Mouse (Mus musculus) forebrain, embryonic 13.5 days (tissue): Measurements from ENCODE around the gene Ifi47. TPM values are rescaled to one million over a fixed set of nuclear protein-coding genes. Genes with fewer than 3 reads are reported as not detected.

Experiments used
- ATAC-seq: fragments of 200-750 bp; cut with Nextera tagmentation; 2 replicates; pipeline ENCODE4 v1.8.0; 2017
- H3K27ac ChIP-seq: fragments of 300-500 bp; sonication (generic); 2 replicates; pipeline ENCODE4 v1.5.1; 2015; ENCODE audit warnings: inconsistent platforms, mild to moderate bottlenecking, moderate library complexity
- H3K27me3 ChIP-seq: fragments of 300-500 bp; sonication (generic); 2 replicates; pipeline ENCODE4 v1.6.1; 2015; ENCODE audit warnings: mild to moderate bottlenecking, inconsistent platforms
- H3K36me3 ChIP-seq: fragments of 300-500 bp; sonication (generic); 2 replicates; pipeline ENCODE4 v1.6.1; 2015; ENCODE audit warnings: mild to moderate bottlenecking, inconsistent platforms; ENCODE audit not compliant: poor library complexity, severe bottlenecking
- H3K4me1 ChIP-seq: fragments of 300-500 bp; sonication (generic); 2 replicates; pipeline ENCODE4 v1.6.1; 2015; ENCODE audit warnings: inconsistent platforms
- H3K4me2 ChIP-seq: fragments of 300-500 bp; sonication (generic); 2 replicates; pipeline ENCODE4 v1.6.1; 2015; ENCODE audit warnings: inconsistent platforms, mild to moderate bottlenecking, moderate library complexity
- H3K4me3 ChIP-seq: fragments of 300-500 bp; sonication (generic); 2 replicates; pipeline ENCODE4 v1.5.1; 2015; ENCODE audit warnings: mild to moderate bottlenecking, inconsistent platforms
- H3K9ac ChIP-seq: fragments of 300-500 bp; sonication (generic); 2 replicates; pipeline ENCODE4 v1.6.1; 2015; ENCODE audit warnings: mild to moderate bottlenecking, inconsistent platforms
- H3K9me3 ChIP-seq: fragments of 300-500 bp; sonication (generic); replicated peaks from 2 replicates; pipeline ENCODE4 v1.6.1; 2016; ENCODE audit warnings: inconsistent platforms
- WGBS: fragments of 180-500 bp; shearing (Covaris S2); methylation state at CpG from one replicate; pipeline ENCODE4 v1.1.7; 2015; 5-methylcytosine and 5-hydroxymethylcytosine counted together
- polyA plus RNA-seq: library from polyadenylated mRNA; unstranded; fragments of >200 nt; fragmentation: Nextera tagmentation; extraction: Ambion mirVana; gene quantifications from 2 replicates; pipeline ENCODE4 v1.2.1, GENCODE M21; 2015

The Ifi47 gene
- polyA plus RNA-seq, 1 experiment from 2014 or later, result 0.27 TPM

DNA sequence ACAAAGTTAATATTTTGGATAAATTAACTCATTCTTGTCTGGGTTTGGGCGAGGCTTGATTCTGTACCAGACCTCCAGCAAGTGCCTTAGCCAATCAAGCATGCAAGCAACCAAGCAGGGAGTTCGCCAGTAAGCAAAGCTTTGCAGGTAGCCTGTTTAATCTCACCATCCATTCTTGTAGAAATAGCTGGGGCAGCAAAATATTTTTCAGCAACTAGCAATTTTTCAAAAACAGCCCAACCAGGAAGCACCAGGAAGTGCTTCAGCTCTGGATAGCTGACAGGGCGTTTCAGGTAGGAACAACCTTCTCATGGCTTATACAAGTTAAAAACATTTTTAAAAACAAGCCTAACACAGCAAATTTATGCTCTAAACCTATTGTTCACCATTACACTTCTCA, 5.5 kb downstream of the Ifi47 start:
- no peak overlapping the region for H3K4me3 ChIP-seq
- H3K27me3 ChIP-seq, result no peaks in the 10 kb centered on the region
- H3K4me2 ChIP-seq, result no peak overlapping the region
- H3K9ac ChIP-seq, result no peak overlapping the region
- H3K4me1 ChIP-seq, result no peaks in the 10 kb centered on the region
- ATAC-seq, result no peak
- 83% methylated on average over 3 of the region's 3 CpGs for WGBS
- H3K27ac ChIP-seq, result no peak overlapping the region
- no peaks in the 10 kb centered on the region for H3K9me3 ChIP-seq
- no peaks in the 10 kb centered on the region for H3K36me3 ChIP-seq

DNA sequence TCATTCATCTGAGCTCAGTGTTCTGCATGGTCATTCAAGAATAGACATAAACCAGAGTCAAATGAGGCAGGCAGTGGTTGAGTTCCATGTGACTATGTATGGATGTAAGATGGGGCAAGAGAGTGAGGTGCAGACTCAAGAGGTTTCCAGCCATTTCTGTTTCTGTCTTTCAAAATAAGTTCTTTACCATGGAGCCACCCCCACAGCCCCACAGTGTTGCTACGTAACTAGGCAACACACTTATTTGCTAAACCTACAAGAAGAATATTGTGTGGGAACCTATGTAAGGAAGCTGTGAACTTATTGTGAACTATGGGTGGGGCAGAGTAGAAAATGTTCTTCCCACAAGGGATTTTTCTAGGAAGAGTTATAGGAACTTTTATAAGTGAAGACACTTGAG, 6.8 kb downstream of the Ifi47 start:
- WGBS, result 88% methylated on average over 1 of the region's 1 CpGs
- Histone ChIP-seq H3K4me3 (no peak overlapping the region), H3K27ac (no peak overlapping the region), H3K4me1 (peaks cover 2% of the 10 kb centered on the region; the same call in 1 of the 2 replicates), H3K27me3 (no peaks in the 10 kb centered on the region), H3K9me3 (no peaks in the 10 kb centered on the region), H3K4me2 (no peak overlapping the region), H3K9ac (no peak overlapping the region), H3K36me3 (no peaks in the 10 kb centered on the region)
- ATAC-seq, result no peak

- H3K4me3 ChIP-seq, result no peak overlapping the region
- 82% methylated on average over 3 of the region's 3 CpGs for WGBS
- no peaks in the 10 kb centered on the region for H3K27me3 ChIP-seq
- H3K4me1 ChIP-seq, result peaks cover 5% of the 10 kb centered on the region; the same call in 1 of the 2 replicates
- no peak overlapping the region for H3K4me2 ChIP-seq
- H3K9me3 ChIP-seq, result no peaks in the 10 kb centered on the region
- no peak for ATAC-seq
- no peaks in the 10 kb centered on the region for H3K36me3 ChIP-seq
- no peak overlapping the region for H3K27ac ChIP-seq
- no peak overlapping the region for H3K9ac ChIP-seq
Observed at GRCm38 (mm10) chr11:49083808-49084207, 7.4 kb downstream of the Ifi47 start.

GRCm38 (mm10) chr11:49084385-49084784, 8.0 kb downstream of the Ifi47 start:
- Histone ChIP-seq H3K9ac (no peak overlapping the region), H3K9me3 (no peaks in the 10 kb centered on the region), H3K4me1 (peaks cover 5% of the 10 kb centered on the region; the same call in 1 of the 2 replicates), H3K27ac (no peak overlapping the region), H3K36me3 (no peaks in the 10 kb centered on the region), H3K4me3 (no peak overlapping the region), H3K4me2 (no peak overlapping the region), H3K27me3 (no peaks in the 10 kb centered on the region)
- no peak for ATAC-seq
- WGBS, result 82% methylated on average over 1 of the region's 1 CpGs

DNA sequence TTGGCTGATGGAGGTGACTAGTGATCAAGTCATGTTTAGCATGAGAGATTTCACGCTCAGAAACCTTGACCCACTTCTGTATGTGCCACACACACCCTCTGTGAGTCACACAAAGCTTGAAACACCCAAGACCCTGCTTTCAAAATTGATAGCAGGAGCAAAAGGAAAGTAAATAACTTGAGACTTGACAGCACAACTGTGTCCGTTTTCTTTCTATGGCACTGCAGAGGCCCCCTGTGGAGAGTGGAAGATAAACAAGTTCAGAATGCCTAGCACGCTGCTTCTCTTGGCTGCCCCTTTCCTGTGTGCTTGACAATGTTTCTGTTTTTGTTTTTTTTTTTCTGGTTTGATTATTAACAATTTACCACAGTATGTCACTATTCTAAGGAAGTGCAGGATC, 8.5 kb downstream of the Ifi47 start:
- ATAC-seq, result no peak
- H3K27ac ChIP-seq, result no peak overlapping the region
- 53% methylated on average over 3 of the region's 3 CpGs for WGBS
- no peak overlapping the region for H3K4me3 ChIP-seq
- no peak overlapping the region for H3K4me2 ChIP-seq
- H3K27me3 ChIP-seq, result no peaks in the 10 kb centered on the region
- no peaks in the 10 kb centered on the region for H3K9me3 ChIP-seq
- H3K36me3 ChIP-seq, result no peaks in the 10 kb centered on the region
- H3K4me1 ChIP-seq, result peaks cover 5% of the 10 kb centered on the region; the same call in 1 of the 2 replicates
- no peak overlapping the region for H3K9ac ChIP-seq

- no peak for ATAC-seq
- Histone ChIP-seq H3K27me3 (no peaks in the 10 kb centered on the region), H3K36me3 (no peaks in the 10 kb centered on the region), H3K9ac (no peak overlapping the region), H3K4me1 (peaks cover 5% of the 10 kb centered on the region; the same call in 1 of the 2 replicates), H3K4me2 (no peak overlapping the region), H3K9me3 (no peaks in the 10 kb centered on the region), H3K27ac (no peak overlapping the region), H3K4me3 (no peak overlapping the region)
- WGBS, result 92% methylated on average over 6 of the region's 6 CpGs
Observed at GRCm38 (mm10) chr11:49086858-49087361, 10.5 kb downstream of the Ifi47 start.

DNA sequence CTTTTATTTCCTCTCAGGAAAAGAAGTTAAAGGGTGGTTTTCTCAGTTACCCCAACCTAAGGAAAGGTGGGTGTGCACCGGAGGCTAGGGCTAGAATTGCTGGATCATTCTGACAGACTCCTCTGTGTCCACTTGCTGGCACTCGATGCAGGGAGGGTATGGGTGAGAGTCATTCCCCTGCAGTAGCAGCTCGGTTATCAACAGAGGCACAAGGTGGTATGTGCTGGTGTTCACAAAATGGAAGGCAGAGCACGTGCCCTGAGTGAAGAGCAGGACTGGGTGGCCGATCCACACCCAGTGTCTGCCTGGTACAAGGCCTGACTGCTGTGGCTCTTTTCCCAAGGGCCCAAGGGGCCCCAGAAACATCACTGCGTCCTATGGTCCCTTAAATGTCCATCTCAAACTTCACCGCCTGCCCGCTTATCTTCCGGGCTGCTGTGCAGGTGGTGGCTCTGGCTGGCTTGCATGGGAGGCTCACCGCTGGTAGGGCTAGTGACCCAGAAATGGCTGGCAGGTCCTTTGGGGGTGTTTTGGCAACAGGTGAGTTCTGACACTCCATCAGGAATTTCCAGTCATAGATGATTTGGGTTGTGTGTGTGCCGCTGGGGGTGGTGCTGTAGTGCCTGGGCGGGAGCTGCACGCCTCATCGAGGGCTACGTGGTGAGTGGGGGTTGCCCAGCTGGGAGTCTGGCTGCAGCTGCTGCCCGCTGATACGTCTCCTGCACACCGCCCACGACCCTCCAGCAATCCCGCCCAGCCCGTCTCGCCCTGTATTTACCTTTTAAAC, 11.6 kb downstream of the Ifi47 start:
- H3K4me2 ChIP-seq, result 0 out of 2 replicates have a peak overlapping the region, but pooled peaks have one; percentile 22
- H3K9ac ChIP-seq, result no peak overlapping the region
- H3K36me3 ChIP-seq, result no peaks in the 10 kb centered on the region
- peaks cover 5% of the 10 kb centered on the region; the same call in 1 of the 2 replicates for H3K4me1 ChIP-seq
- no peaks in the 10 kb centered on the region for H3K9me3 ChIP-seq
- WGBS, result 47% methylated on average over 22 of the region's 22 CpGs
- H3K4me3 ChIP-seq, result no peak overlapping the region
- H3K27me3 ChIP-seq, result no peaks in the 10 kb centered on the region
- ATAC-seq, result no peak
- no peak overlapping the region for H3K27ac ChIP-seq

DNA sequence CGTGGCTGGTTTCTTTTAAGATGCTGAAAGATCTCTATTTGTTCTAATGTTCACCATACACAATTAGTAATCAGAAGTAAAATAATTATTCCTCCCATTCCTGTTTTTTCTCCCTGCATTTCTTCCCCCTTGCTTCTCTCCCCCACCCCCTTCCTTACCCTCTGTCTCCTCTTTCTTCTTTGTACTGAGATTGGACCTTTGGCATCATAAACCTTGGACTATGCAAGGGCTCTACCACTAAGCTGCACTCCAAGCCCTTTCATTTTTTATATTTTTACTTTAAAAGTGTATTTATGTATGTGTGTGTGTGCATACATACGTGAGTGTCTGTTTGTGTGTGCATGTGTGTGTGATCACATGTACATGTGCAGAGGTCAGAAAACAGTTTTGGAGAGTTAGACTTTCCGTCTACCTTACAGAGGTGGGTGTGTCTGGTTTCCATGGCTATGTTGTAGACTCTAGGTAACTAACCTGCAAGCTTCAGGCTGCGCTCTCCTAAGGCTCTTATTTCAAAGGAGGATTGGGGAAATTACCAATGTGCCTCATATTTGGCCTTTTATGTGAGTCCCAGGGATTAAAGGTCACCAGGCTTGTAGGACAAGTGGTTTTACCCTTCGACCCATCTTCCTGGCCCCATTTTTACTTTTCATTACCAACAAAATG, 12.7 kb downstream of the Ifi47 start:
- 89% methylated on average over 5 of the region's 5 CpGs for WGBS
- Histone ChIP-seq H3K4me2 (no peak overlapping the region), H3K27me3 (no peaks in the 10 kb centered on the region), H3K27ac (no peak overlapping the region), H3K9me3 (no peaks in the 10 kb centered on the region), H3K9ac (no peak overlapping the region), H3K4me3 (no peak overlapping the region), H3K4me1 (peaks cover 5% of the 10 kb centered on the region; the same call in 1 of the 2 replicates), H3K36me3 (no peaks in the 10 kb centered on the region)
- no peak for ATAC-seq

DNA sequence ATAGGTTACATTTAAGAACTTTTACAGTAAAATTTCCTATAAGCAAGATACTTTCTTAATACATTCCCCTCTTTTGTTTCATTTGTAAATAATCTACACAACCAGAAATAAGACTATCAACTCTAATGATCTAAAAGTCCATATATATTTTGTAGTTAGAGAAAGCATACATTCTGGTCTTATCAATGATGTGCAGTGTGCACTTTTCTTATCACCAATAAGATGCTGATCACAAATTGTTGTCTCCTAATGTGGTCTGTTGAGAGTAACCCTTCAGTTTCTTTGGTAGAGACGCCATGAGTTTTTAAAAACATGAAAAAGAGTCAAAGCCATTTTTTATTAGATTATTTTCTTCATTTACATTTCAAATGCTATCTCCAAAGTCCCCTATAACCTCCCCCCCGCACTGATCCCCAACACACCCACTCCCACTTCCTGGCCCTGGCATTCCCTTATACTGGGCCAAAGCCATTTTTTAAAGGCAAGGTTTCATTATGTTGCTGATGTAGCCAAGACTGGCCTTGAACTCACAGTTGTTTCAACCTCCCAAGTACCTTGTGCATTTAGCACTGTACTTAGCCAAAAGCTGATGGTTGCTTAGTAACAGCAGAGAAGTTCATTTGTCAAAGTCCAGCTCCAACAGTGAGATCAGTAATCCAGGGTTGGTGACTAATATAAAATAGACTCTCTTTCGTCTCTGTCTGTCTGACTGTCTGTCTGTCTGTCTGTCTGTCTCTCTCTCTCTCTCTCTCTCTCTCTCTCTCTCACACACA, 13.5 kb downstream of the Ifi47 start:
- no peaks in the 10 kb centered on the region for H3K9me3 ChIP-seq
- no peak overlapping the region for H3K9ac ChIP-seq
- H3K4me3 ChIP-seq, result no peak overlapping the region
- H3K27ac ChIP-seq, result no peak overlapping the region
- peaks cover 5% of the 10 kb centered on the region; the same call in 1 of the 2 replicates for H3K4me1 ChIP-seq
- 90% methylated on average over 3 of the region's 3 CpGs for WGBS
- H3K27me3 ChIP-seq, result no peaks in the 10 kb centered on the region
- no peak overlapping the region for H3K4me2 ChIP-seq
- no peaks in the 10 kb centered on the region for H3K36me3 ChIP-seq
- no peak for ATAC-seq

- no peak overlapping the region for H3K4me2 ChIP-seq
- 90% methylated on average over 5 of the region's 5 CpGs for WGBS
- no peaks in the 10 kb centered on the region for H3K9me3 ChIP-seq
- no peak for ATAC-seq
- H3K36me3 ChIP-seq, result no peaks in the 10 kb centered on the region
- no peak overlapping the region for H3K9ac ChIP-seq
- no peak overlapping the region for H3K4me3 ChIP-seq
- peaks cover 9% of the 10 kb centered on the region; the same call in 1 of the 2 replicates for H3K4me1 ChIP-seq
- no peak overlapping the region for H3K27ac ChIP-seq
- H3K27me3 ChIP-seq, result no peaks in the 10 kb centered on the region
Observed at GRCm38 (mm10) chr11:49090551-49090950, 14.2 kb downstream of the Ifi47 start.

- 83% methylated on average over 4 of the region's 4 CpGs for WGBS
- Histone ChIP-seq H3K36me3 (no peaks in the 10 kb centered on the region), H3K9me3 (no peaks in the 10 kb centered on the region), H3K4me1 (peaks cover 9% of the 10 kb centered on the region; the same call in 1 of the 2 replicates), H3K9ac (no peak overlapping the region), H3K27me3 (no peaks in the 10 kb centered on the region), H3K4me2 (no peak overlapping the region), H3K4me3 (no peak overlapping the region), H3K27ac (no peak overlapping the region)
- no peak for ATAC-seq
Observed at GRCm38 (mm10) chr11:49091171-49091570, 14.8 kb downstream of the Ifi47 start.
